Mouse (Mus musculus): ENCODE results near the gene Nedd9. TPM values are rescaled to one million over a fixed set of nuclear protein-coding genes. Genes with fewer than 3 reads are reported as not detected.

The Nedd9 gene
- total and polyA plus RNA-seq, 2 experiments, result 2.5 to 3.3 TPM

DNA sequence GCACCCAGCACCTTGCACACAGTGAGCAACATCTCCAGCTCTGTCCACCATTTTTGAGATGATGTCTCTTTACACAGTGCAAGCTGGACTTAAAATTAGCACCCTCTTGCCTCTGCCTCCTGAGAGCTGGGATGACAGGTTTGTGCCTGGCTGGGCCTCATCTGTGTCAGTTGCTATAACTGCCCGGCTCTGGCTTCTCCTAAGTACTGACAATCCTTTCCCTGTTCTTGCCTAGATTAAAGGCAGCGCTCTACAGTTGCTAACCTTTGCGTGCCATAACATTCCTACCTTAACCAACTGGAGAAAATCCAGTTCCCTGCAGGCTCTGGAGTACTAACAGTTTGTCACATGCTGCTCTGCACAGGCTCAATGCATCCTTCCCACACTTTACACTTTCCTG, 77.9 kb downstream of the Nedd9 start:
- WGBS, result 98% methylated on average over 3 of the region's 3 CpGs

DNA sequence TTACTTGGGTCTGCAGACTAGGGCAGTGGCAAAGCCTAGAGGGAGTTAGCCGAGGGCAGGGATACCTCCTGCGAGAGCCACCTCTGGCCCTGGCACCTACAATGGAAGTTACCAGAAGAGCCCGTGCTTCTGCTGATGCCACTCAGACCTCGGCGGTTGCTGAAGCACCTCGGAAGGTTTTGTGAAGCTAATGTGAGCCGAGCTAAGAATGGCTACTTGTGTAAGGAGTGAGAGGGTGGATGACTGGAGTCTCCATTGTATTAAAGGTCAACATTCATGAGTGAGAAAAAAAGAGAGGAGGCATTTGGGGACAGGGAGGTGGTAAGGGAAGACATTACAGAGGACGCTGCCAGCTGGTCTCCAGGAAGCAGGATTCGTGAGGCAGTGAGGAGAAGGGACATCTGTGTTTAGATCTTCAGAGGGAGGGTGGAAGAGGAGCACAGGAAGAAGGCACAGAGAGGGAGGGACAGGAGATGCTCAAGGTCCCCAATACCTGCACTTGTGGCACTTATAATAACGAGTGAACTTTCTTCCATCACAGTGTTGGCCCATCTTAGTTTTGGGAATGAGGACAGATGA, 78.7 kb downstream of the Nedd9 start:
- Histone ChIP-seq H3K79me2 (ENCODE audit: control insufficient read depth, insufficient read depth, low read length) (no peaks in the 10 kb centered on the region), H3K36me3 (ENCODE audit: control insufficient read depth, insufficient read depth, low read length) (no peaks in the 10 kb centered on the region), H3K4me3 (ENCODE audit: insufficient read depth, low read depth, low read length) (no peak overlapping the region), H3K4me1 (ENCODE audit: control insufficient read depth, insufficient read depth, low read length) (peaks cover 11% of the 10 kb centered on the region), H3K27me3 (ENCODE audit: control insufficient read depth, insufficient read depth, low read length) (no peaks in the 10 kb centered on the region), H3K9ac (ENCODE audit: low read depth, low read length) (no peak overlapping the region), H3K27ac (replicated peaks; ENCODE audit: insufficient read depth, low read depth, low read length) (no peak overlapping the region)
- no peak for TF ChIP-seq CTCF (IDR thresholded peaks at IDR 0.05; ENCODE audit: low read depth, low read length)
- TF ChIP-seq POLR2A (IDR thresholded peaks at IDR 0.05; ENCODE audit: extremely low read depth, insufficient read depth, low read length), result no peak
- WGBS, result 91% methylated on average over 10 of the region's 10 CpGs
- DNase-seq (ENCODE audit: extremely low read depth, low read depth, low spot score), result no peak

More for the DNA sequence above, 77.9 kb downstream of the Nedd9 start:
- no peak overlapping the region for H3K4me3 ChIP-seq (ENCODE audit: insufficient read depth, low read depth, low read length)
- no peaks in the 10 kb centered on the region for H3K79me2 ChIP-seq (ENCODE audit: control insufficient read depth, insufficient read depth, low read length)
- H3K4me1 ChIP-seq (ENCODE audit: control insufficient read depth, insufficient read depth, low read length), result peaks cover 10% of the 10 kb centered on the region
- H3K27me3 ChIP-seq (ENCODE audit: control insufficient read depth, insufficient read depth, low read length), result no peaks in the 10 kb centered on the region
- TF ChIP-seq POLR2A (IDR thresholded peaks at IDR 0.05; ENCODE audit: extremely low read depth, insufficient read depth, low read length) (no peak), CTCF (IDR thresholded peaks at IDR 0.05; ENCODE audit: low read depth, low read length) (no peak)
- H3K36me3 ChIP-seq (ENCODE audit: control insufficient read depth, insufficient read depth, low read length), result no peaks in the 10 kb centered on the region
- no peak overlapping the region for H3K27ac ChIP-seq (replicated peaks; ENCODE audit: insufficient read depth, low read depth, low read length)
- DNase-seq (ENCODE audit: extremely low read depth, low read depth, low spot score), result no peak
- no peak overlapping the region for H3K9ac ChIP-seq (ENCODE audit: low read depth, low read length)

DNA sequence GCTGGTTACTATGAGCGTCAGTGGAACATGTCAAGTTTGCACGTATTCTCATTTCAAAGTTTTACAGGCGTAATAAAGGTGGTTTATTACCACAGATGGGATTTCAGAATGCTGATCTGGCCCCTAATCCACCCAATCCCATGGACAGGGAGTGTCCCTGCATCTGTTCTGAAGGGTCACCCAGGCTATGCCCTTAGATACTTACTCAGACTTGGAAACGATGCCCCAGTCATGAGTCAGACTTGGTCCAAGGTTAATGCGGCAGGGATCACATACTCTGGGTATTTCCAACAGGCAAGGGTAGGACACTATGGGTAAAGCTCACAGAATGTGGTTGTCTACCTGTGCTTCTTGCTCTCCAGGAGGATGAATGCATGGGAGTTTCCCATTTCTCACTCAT, 82.2 kb downstream of the Nedd9 start:
- no peaks in the 10 kb centered on the region for H3K27me3 ChIP-seq (ENCODE audit: control insufficient read depth, insufficient read depth, low read length)
- TF ChIP-seq POLR2A (IDR thresholded peaks at IDR 0.05; ENCODE audit: extremely low read depth, insufficient read depth, low read length) (no peak), CTCF (IDR thresholded peaks at IDR 0.05; ENCODE audit: low read depth, low read length) (no peak)
- no peak overlapping the region for H3K27ac ChIP-seq (replicated peaks; ENCODE audit: insufficient read depth, low read depth, low read length)
- H3K4me1 ChIP-seq (ENCODE audit: control insufficient read depth, insufficient read depth, low read length), result peaks cover 5% of the 10 kb centered on the region; the same call in 1 of the 2 replicates
- no peak overlapping the region for H3K9ac ChIP-seq (ENCODE audit: low read depth, low read length)
- H3K79me2 ChIP-seq (ENCODE audit: control insufficient read depth, insufficient read depth, low read length), result no peaks in the 10 kb centered on the region
- no peak overlapping the region for H3K4me3 ChIP-seq (ENCODE audit: insufficient read depth, low read depth, low read length)
- 94% methylated on average over 5 of the region's 5 CpGs for WGBS
- no peaks in the 10 kb centered on the region for H3K36me3 ChIP-seq (ENCODE audit: control insufficient read depth, insufficient read depth, low read length)
- no peak for DNase-seq (ENCODE audit: extremely low read depth, low read depth, low spot score)

DNA sequence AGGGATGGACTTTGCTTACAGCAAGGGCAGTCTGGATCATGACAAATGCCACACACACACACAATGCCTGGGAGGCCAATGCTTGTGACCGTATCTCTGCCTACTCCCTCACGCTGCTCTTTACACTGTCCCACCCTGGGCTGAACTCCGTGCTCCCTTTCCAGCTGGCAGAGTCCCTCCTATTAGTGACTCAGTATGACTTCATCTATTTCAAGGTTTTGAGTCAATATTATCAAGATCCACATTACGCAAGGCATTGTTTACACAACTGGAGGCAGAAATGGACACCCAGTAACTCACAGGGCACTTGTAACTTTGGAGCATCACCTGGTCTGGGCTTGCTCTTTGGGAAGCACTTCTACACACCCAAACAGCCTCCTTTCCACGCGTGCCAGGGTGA, 83.3 kb downstream of the Nedd9 start:
- Histone ChIP-seq H3K27ac (replicated peaks; ENCODE audit: insufficient read depth, low read depth, low read length) (no peak overlapping the region), H3K79me2 (ENCODE audit: control insufficient read depth, insufficient read depth, low read length) (no peaks in the 10 kb centered on the region), H3K36me3 (ENCODE audit: control insufficient read depth, insufficient read depth, low read length) (no peaks in the 10 kb centered on the region), H3K4me3 (ENCODE audit: insufficient read depth, low read depth, low read length) (no peak overlapping the region), H3K27me3 (ENCODE audit: control insufficient read depth, insufficient read depth, low read length) (no peaks in the 10 kb centered on the region), H3K9ac (ENCODE audit: low read depth, low read length) (no peak overlapping the region), H3K4me1 (ENCODE audit: control insufficient read depth, insufficient read depth, low read length) (peaks cover 5% of the 10 kb centered on the region; the same call in 1 of the 2 replicates)
- DNase-seq (ENCODE audit: extremely low read depth, low read depth, low spot score), result peak; percentile 99
- whole genome bisulfite sequencing, result 28% methylated on average over 6 of the region's 6 CpGs
- TF ChIP-seq POLR2A (IDR thresholded peaks at IDR 0.05; ENCODE audit: extremely low read depth, insufficient read depth, low read length) (no peak), CTCF (IDR thresholded peaks at IDR 0.05; ENCODE audit: low read depth, low read length) (no peak)

DNA sequence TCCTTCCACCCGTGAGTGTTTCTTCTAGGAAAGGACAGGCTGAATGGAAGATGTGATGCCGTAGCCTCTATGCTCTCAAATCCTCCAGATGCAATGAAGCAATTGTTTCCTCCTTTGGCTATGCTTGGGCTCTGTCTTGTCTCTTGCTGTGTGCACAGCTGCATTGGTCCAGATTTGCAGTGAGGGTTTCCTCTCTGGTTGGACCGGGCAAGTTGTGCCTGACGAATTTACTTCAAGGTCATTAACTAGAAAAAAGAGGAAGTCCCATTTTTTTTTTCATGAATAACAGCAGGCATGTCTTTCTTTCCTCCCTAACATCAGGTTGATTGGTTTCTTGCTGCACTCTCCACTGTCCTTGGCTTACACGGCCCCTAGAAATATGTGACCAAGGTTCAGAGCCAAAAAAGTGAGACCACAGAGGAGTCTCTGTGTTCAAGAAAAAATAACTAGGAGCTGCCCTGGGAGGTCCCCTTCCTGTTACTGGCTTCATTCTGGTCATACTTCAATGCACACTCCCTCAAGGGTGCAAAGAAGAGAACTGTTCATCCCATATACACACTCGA, 84.6 kb downstream of the Nedd9 start:
- no peak for TF ChIP-seq POLR2A (IDR thresholded peaks at IDR 0.05; ENCODE audit: extremely low read depth, insufficient read depth, low read length)
- no peak for TF ChIP-seq CTCF (IDR thresholded peaks at IDR 0.05; ENCODE audit: low read depth, low read length)
- no peaks in the 10 kb centered on the region for H3K79me2 ChIP-seq (ENCODE audit: control insufficient read depth, insufficient read depth, low read length)
- no peak overlapping the region for H3K4me3 ChIP-seq (ENCODE audit: insufficient read depth, low read depth, low read length)
- peaks cover 2% of the 10 kb centered on the region; the same call in 1 of the 2 replicates for H3K4me1 ChIP-seq (ENCODE audit: control insufficient read depth, insufficient read depth, low read length)
- no peak overlapping the region for H3K9ac ChIP-seq (ENCODE audit: low read depth, low read length)
- WGBS, result 63% methylated on average over 6 of the region's 6 CpGs
- no peak overlapping the region for H3K27ac ChIP-seq (replicated peaks; ENCODE audit: insufficient read depth, low read depth, low read length)
- no peak for DNase-seq (ENCODE audit: extremely low read depth, low read depth, low spot score)
- H3K36me3 ChIP-seq (ENCODE audit: control insufficient read depth, insufficient read depth, low read length), result no peaks in the 10 kb centered on the region
- H3K27me3 ChIP-seq (ENCODE audit: control insufficient read depth, insufficient read depth, low read length), result no peaks in the 10 kb centered on the region

DNA sequence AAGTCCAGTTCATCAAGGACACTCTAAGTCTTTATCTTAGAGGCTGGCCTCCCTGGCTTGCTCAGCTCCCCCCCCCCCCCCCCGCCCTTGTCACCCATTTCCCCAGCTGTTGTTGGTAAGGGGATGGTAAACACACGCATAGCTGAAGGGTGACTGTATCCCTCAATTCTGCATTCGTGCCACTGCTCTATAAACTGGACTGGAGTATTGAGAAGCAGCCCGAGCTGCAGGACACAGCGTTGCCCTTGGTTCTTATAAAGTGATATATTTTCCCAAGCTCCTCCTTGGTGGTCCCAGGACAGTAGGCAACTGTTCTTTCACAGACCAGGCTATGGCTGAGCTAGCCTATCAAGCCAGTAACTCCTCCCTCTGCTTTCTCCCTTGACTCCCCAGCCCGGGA, 85.4 kb downstream of the Nedd9 start:
- peaks cover 2% of the 10 kb centered on the region; the same call in 1 of the 2 replicates for H3K4me1 ChIP-seq (ENCODE audit: control insufficient read depth, insufficient read depth, low read length)
- no peak overlapping the region for H3K27ac ChIP-seq (replicated peaks; ENCODE audit: insufficient read depth, low read depth, low read length)
- no peak overlapping the region for H3K4me3 ChIP-seq (ENCODE audit: insufficient read depth, low read depth, low read length)
- TF ChIP-seq POLR2A (IDR thresholded peaks at IDR 0.05; ENCODE audit: extremely low read depth, insufficient read depth, low read length) (no peak), CTCF (IDR thresholded peaks at IDR 0.05; ENCODE audit: low read depth, low read length) (no peak)
- H3K79me2 ChIP-seq (ENCODE audit: control insufficient read depth, insufficient read depth, low read length), result no peaks in the 10 kb centered on the region; the same call in 1 of the 2 replicates
- no peaks in the 10 kb centered on the region for H3K27me3 ChIP-seq (ENCODE audit: control insufficient read depth, insufficient read depth, low read length)
- no peaks in the 10 kb centered on the region for H3K36me3 ChIP-seq (ENCODE audit: control insufficient read depth, insufficient read depth, low read length)
- WGBS, result 94% methylated on average over 6 of the region's 6 CpGs
- no peak for DNase-seq (ENCODE audit: extremely low read depth, low read depth, low spot score)
- H3K9ac ChIP-seq (ENCODE audit: low read depth, low read length), result no peak overlapping the region
